Mouse (Mus musculus): ENCODE measurements around the gene Ms4a7. TPM values are rescaled to one million over a fixed set of nuclear protein-coding genes. Genes with fewer than 3 reads are reported as not detected.
"Not testable (repeated sequence)": the region's sequence is repeated elsewhere in the genome, so short reads cannot be mapped to it uniquely, and the experiment has no call there.

The Ms4a7 gene
- total RNA-seq (2014; fragmentation: Nextera tagmentation), result not detected in 2 replicates
- total RNA-seq (2017), result not detected in 2 replicates

DNA sequence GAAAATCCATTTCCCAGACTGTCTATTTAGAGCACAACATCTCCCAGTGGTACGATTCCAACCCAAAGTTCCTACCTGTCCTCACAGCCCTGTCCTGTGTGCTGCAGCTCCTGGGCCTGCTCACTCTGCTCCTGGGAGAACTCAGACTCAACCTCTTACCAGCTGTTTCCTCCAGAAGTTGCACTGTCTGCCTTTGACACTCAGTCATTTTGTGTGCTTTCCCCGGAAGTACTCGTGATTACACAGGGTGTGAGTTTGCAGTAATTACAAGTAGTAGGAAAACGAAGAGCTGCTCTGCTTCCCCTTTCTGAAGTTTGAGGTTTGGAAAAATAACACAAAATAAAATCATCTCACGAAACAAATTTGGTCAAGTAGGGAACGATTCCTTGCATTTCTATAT is at the start of gene Ms4a7:
TSS of gene Ms4a7 (minus strand) at position 215 of the 400 bp plus-strand sequence.
- ATAC-seq (replicated peaks; ENCODE audit: low FRiP score, low TSS enrichment, poor library complexity, severe bottlenecking), result no peak

DNA sequence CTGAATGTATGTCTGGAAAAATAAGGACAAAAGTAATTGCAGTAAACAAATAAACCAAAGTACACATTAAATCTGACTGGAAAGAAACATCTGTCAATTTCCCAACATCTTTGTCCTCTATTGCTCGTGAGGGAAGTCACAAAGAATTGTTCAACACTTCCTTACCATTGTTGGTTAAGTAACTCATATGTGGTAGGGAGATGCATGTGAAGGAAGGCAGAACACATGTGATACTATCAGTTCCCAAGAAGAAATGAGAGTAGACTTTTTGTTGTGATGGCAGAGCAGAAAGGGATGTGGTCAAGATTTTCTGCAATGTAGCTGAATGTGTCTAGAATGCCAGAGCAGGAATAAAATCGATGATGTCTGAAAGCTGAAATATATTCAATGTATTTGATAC is 40.5 kb upstream of the Ms4a7 start:
- ATAC-seq (replicated peaks; ENCODE audit: low FRiP score, low TSS enrichment, poor library complexity, severe bottlenecking), result no peak

DNA sequence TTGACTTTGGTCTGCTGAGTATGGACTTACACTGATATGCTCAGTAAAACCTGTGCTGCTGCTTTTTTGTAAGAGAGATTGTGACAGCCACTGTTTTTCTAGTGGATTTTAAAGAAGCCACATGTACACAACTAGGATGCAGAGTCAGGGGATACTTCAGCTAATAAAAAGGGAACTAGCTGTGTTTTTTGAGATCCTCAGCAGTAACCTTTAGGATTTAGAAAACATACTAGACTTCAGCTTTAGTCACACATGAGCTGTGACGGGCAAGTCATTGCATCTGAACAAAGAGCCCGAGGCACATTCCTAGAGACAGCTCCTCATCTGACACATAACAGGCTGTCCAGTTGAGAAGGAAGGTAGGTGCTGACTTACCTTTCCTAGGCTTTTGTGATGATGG is 39.3 kb upstream of the Ms4a7 start, which contains the start of gene Ms4a4a:
TSS of gene Ms4a4a (plus strand) at position 251 of the 400 bp plus-strand sequence.
- no peak for ATAC-seq (replicated peaks; ENCODE audit: low FRiP score, low TSS enrichment, poor library complexity, severe bottlenecking)

DNA sequence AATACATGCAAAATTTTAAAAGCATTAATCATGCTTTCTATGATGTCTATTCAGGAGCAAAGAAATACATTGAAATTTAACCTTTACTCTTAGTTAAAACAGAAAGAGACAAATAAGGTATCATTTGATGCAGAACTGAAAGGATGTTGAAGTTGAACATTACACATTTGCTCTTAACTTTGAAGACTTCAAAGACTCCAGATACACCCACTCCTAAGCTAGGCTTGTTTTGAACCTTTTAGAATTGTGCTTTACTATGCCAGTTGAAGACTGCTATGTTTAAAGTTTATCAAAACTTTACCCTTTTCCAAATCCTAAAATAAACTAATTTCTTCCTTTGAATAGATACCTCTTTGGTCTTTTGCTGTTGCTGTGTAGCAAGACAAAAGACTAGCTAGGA is 35.2 kb upstream of the Ms4a7 start:
- no peak for ATAC-seq (replicated peaks; ENCODE audit: low FRiP score, low TSS enrichment, poor library complexity, severe bottlenecking)

DNA sequence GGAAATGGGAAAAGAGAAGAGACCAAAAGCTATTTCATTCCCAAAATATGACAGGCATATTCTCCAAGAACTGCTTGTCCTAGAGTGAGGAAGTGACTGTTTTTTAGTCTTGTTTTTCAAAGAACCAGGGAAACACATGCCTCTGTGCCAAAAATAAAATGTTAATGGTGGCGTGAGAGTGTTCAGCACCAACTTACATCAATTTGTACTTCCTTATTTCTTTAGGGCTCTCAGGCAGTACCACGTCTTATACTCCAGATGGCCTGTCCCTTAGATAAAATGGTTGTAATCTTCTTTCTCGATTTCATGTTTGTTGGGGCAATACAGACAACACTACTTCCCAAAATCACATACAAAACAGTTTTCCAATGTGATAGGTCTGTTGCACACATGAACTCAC is 32.4 kb upstream of the Ms4a7 start:
- ATAC-seq (replicated peaks; ENCODE audit: low FRiP score, low TSS enrichment, poor library complexity, severe bottlenecking), result no peak

DNA sequence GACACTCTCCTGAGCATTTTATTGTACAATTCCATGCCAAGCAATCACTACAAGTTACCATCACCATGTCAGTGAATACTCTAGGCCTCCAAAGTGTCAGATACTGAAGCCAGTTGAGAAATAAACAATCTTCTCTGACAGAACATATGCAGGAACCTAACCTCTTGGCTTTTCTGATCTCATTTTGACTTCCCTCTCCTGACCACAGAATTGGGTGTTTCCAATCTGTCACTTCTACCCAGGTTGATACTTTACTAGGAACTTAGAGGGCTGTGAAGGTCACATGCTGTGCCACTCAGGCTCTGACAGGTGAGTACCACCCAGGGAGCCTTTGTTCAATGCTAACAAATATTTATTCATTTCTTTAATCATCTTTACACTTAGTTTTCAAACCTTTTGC is 26.1 kb upstream of the Ms4a7 start:
- ATAC-seq (replicated peaks; ENCODE audit: low FRiP score, low TSS enrichment, poor library complexity, severe bottlenecking), result no peak

DNA sequence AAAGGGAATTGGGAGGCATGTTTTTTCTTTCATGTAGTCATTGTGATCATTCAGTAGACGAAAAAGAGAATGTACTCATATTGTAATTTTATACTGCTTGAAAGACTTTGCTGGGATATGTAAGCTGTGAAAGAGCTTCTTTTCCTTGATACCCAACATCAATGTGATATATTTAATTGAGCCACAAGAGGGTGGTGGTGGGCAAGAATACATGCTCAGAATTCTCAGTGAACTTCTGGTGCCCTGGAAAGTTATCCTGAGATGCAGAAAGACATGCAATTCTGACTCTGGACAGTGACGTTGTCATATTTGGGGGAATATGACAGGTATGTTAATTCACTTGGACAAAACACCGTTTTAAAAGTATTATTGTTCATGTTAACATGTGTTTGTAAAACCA is 24.2 kb upstream of the Ms4a7 start:
- no peak for ATAC-seq (replicated peaks; ENCODE audit: low FRiP score, low TSS enrichment, poor library complexity, severe bottlenecking)

DNA sequence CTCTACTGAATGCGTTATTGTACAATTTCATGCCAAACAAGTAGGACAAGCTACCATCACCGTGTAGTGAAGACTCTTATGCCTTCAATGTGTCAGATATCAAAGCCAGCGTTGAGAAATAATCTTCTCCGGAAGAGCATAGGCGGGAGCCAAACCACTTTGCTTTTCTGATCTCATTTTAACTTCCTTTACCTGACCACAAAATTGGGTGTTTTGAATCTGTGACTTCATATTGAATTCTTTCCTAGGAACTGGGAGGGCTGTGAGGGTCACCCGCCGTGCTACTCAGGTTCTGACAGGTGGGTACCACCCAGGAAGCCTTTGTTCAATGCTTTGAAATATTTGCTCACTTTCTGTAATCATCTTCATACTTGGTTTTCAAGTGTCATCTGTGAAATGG is 19.8 kb upstream of the Ms4a7 start:
- no peak for ATAC-seq (replicated peaks; ENCODE audit: low FRiP score, low TSS enrichment, poor library complexity, severe bottlenecking)

DNA sequence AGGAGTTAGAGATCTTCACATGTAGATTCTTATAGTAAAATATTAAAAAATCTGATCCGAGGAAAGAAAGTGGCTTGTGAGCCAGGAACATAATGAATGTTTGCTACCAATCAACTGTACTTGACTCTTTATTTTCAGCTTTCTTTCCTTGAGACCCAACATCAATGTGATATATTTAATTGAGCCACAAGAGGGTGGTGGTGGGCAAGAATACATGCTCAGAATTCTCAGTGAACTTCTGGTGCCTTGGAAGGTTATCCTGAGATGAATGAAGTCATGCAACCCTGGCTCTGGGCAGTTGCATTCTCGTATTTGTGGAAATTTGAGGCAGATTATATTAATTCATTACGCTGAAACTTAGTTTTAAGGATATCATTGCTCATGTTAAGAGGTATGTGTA is 15.9 kb upstream of the Ms4a7 start:
- ATAC-seq (replicated peaks; ENCODE audit: low FRiP score, low TSS enrichment, poor library complexity, severe bottlenecking), result no peak

DNA sequence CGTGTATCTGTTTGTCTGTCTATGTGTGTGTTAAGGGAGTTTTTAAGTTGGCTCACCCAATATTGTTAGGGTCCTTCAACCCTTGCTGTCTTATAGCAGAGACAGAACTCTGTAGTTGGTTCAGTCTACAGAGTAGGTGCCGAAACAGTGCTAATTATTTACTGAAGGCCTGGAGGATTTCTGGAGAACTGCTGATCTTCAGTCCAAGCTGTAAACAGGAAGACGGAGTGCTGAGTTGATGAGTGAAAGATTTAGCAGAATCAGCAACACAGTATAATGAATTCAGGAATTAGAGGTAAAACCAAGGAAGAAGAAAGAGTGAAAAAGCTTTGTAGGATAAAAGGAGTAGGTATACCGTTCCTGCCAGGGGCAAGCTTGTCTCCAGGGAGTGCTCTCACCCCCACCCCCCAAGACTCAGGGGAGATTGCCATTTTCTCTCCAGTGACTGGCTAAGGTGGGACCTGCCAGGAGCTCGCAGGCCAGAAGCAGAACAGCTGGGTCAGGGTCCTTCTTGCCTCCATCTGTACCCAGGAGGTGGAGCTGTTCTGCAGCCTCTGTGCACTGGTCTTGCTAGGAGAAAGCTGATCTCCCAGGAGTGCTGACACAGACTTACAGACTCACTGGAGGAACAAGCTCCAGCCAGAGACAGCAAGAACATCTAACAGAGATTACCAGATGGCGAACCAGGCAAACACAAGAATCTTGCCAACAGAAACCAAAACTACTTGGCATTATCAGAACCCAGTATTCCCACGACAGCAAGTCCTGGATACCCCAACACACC is 13.9 kb upstream of the Ms4a7 start:
- ATAC-seq (replicated peaks; ENCODE audit: low FRiP score, low TSS enrichment, poor library complexity, severe bottlenecking), result no peak

DNA sequence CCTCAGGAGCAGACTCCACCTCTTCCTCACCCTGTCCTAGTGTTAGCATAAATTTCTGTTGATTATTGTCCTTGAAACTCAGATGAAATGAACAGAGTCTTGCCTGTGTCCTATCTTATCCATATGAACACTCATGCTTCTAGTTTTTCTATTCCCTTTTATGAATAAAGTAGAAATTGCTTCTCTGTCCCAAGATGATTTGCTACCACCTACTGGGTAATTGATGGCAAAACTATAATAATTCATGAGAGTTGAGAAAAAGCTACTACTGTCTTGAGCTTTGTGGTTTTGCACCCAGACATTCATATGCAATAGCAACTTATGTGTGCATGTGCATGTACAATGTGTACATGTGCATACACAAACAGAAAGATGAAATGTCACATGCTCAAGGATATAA is 8.0 kb upstream of the Ms4a7 start:
- no peak for ATAC-seq (replicated peaks; ENCODE audit: low FRiP score, low TSS enrichment, poor library complexity, severe bottlenecking)

DNA sequence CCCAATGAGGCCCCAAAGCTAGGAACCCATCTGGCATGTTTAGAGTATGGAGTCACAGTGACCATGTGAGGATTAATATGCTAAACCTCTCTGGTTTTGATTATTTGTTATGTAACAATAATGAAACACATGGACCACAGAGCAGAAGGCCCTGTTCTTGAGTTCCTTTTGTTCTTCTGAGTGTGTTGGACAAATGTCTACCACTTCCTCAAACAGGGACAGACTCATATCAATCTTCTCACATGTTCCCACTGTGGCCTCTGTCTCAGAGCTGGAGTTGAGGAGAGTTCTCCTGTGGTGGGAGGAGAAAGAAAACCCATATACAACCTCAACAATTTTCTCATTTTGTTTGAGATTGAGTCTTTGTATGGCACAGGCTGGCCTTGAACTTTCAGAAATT is 7.2 kb upstream of the Ms4a7 start:
- ATAC-seq (replicated peaks; ENCODE audit: low FRiP score, low TSS enrichment, poor library complexity, severe bottlenecking), result no peak

DNA sequence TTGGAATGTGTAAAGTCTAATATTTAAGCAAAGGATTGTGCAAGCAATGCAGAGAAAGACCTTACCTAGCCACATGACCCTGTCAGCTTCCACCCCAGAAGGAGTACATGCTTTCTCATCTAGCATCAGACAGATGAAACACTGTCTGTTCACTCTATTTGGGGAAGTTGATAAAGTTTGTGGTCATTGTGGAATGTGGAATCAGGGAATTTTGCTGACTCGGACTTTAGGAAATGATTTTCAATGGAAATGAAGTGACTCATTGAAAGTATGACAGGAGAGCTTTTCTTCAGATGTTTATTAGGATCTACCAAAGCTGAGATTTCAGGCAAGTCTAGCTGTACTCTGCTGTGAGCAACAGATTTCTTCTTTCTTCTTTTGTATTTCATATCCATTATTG is 14.8 kb downstream of the Ms4a7 start:
- no peak for ATAC-seq (replicated peaks; ENCODE audit: low FRiP score, low TSS enrichment, poor library complexity, severe bottlenecking)

DNA sequence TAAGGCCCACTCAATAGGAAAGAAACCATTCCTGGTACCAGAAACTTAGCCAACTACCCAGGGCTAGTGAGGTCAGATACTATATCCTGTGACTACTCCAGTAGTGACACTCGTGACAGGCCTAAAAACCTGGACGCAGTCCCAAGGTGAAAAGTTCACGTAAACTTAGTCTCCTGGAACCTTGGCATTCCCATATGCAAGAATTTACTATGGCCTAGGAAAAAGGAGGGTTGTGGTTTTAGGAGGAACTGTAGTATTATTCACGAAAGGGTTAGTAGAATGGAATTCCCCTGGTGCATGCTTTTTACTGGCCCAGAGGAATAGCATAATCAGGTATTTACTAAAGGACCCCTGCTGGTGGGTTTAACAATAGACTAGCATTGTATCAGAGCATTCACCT is 19.2 kb downstream of the Ms4a7 start:
- no peak for ATAC-seq (replicated peaks; ENCODE audit: low FRiP score, low TSS enrichment, poor library complexity, severe bottlenecking)

DNA sequence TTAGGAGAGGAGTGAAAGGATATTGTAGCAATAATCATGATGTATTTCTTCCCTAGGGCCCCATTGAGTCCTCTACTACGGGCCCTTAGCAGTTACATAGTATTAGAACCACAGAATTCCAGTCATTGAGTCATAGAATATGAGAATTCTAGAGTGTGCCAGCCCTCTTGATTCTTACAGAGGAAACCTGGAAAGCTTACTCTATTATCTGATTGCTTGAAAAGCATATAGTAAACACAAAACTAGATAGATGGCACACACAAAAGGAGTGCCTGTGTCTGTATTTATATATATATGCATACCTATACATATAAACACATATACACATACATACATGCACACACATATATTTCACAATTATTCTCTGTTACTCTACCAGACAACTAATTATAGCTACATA is 21.6 kb downstream of the Ms4a7 start, which contains the start of gene Ms4a14:
TSS of gene Ms4a14 (minus strand) at position 101 of the 400 bp plus-strand sequence.
- ATAC-seq (replicated peaks; ENCODE audit: low FRiP score, low TSS enrichment, poor library complexity, severe bottlenecking), result no peak

DNA sequence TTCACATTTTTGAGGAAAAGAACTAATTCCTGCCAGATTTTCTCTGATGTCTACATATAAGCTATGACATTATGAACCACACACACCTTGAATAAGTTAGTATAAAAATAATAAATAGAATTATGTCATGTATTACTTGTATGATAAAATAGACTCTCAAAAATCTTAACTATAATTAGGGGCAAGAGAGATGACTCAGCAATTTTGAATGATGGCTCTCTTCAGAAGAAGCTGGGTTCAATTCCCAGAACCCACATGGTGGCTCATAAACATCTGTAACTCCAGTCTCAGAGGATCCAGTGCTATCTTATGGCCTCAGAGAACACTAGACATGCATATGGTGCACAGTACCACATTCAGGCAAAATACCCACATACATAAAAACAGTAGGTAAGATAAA is 27.1 kb downstream of the Ms4a7 start:
- ATAC-seq (replicated peaks; ENCODE audit: low FRiP score, low TSS enrichment, poor library complexity, severe bottlenecking), result no peak

DNA sequence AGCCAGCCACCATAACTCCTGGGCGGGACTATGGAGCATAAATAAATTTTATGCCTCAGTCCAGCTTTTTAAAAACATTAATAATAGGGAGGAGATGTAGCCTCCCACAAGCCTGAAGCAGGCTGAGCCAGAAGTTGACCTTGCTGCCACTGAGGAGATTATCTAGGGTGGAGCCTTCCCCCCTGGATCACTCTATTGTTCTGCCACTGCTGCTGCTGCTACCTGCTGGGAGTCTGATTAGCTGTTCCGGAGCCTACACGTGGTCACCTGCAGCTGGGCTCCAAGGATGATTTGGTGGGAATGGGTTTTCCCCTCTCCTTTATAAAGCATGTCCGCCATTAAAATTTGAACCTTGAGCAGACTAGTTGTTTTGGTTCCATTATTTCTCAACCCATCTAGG is 36.4 kb downstream of the Ms4a7 start:
- ATAC-seq (replicated peaks; ENCODE audit: low FRiP score, low TSS enrichment, poor library complexity, severe bottlenecking), result not testable (repeated sequence)

DNA sequence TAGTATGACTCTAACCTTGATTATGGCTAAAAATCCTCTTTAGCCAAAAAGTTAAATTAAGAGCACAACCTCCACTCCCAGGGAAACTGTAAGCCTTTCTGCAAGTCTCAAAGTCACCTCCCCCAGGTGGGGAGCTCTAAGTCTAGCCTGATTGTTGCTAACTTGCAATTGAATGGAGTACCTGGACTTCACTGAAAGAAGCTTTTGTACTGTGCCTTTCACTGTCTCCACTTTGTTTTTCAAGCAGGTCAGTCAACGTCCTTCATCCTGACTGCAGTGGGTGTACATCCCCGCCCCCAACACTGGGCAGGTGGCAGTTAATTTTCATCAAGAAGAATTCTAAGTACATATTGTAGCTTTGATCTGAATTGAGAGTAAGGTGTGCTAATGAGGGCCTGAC is 37.0 kb downstream of the Ms4a7 start:
- no peak for ATAC-seq (replicated peaks; ENCODE audit: low FRiP score, low TSS enrichment, poor library complexity, severe bottlenecking)

DNA sequence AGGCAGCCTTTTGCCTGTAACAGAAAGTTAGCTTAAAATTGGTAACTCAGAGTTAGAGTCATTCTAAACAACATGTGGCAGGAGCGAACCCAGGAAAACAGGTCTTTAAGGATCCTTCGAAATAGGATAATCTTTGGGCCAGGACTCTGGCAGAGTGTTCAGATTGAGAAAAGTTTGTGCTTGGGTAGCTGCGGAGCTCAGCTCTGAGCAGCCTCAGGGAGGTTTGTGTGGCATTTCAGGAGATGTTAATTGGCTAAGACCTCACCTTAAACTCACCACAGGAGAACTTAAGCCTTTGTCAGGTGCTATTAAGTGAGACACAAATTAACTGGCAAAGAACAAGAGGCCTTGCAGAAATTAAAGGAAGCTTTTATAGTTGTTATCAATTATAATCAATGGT is 42.3 kb downstream of the Ms4a7 start:
- not testable (repeated sequence) for ATAC-seq (replicated peaks; ENCODE audit: low FRiP score, low TSS enrichment, poor library complexity, severe bottlenecking)

DNA sequence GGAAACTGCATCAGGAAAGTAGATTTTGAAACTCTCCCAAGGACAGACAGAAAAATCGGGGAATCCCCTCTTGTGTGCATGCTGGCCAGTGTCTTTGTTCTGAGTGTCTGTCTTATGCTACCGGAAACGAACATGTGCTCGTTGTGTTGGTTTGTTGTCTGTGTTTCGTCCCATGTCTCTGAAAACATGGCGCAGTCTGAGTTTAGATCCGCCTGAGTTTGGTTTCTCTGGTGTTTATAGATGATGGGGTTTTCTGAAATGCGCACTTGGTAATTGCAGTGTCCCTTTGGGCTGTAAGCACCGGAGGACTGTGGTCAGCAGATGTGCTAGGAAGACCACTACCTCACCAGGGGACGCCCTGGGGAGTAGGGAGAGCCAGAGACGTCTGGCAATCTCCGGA is 43.0 kb downstream of the Ms4a7 start:
- ATAC-seq (replicated peaks; ENCODE audit: low FRiP score, low TSS enrichment, poor library complexity, severe bottlenecking), result no peak

DNA sequence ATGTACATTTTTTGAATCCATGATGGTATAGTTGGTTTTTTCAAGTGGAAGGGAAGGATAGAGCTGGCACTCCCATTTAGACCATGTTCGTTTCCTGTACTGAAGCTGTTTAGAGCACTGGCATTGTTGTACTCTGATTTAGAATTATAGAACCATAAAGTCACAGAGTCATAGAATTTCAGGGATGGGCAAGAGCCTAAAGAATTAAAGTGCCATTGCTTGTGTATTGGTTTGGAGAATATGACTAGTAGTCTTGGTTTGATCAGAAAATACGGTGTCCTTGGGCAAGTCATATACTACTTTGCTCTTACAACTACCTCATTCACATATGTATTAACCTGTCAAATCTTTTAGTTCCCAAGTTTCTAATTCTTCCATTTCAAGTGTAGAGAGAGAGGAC is 52.2 kb downstream of the Ms4a7 start, which contains the start of gene Ms4a5:
TSS of gene Ms4a5 (minus strand) at position 101 of the 400 bp plus-strand sequence.
- ATAC-seq (replicated peaks; ENCODE audit: low FRiP score, low TSS enrichment, poor library complexity, severe bottlenecking), result no peak
